Mouse (Mus musculus) testis, adult 2 months (tissue): ENCODE data around the gene Slc26a8.

Experiments
- CTCF ChIP-seq: fragments of 200-500 bp; IDR thresholded peaks from 2 replicates; pipeline ENCODE4 v1.5.1; 2012; ENCODE audit warnings: low read depth, mild to moderate bottlenecking, inconsistent platforms, low read length, moderate library complexity; ENCODE audit not compliant: control insufficient read depth, insufficient read depth, insufficient replicate concordance
- POLR2A ChIP-seq: fragments of 200-500 bp; IDR thresholded peaks from 2 replicates; pipeline ENCODE4 v1.6.1; 2012; ENCODE audit warnings: low read depth, mild to moderate bottlenecking, inconsistent platforms, low read length, moderate library complexity; ENCODE audit not compliant: control insufficient read depth

DNA sequence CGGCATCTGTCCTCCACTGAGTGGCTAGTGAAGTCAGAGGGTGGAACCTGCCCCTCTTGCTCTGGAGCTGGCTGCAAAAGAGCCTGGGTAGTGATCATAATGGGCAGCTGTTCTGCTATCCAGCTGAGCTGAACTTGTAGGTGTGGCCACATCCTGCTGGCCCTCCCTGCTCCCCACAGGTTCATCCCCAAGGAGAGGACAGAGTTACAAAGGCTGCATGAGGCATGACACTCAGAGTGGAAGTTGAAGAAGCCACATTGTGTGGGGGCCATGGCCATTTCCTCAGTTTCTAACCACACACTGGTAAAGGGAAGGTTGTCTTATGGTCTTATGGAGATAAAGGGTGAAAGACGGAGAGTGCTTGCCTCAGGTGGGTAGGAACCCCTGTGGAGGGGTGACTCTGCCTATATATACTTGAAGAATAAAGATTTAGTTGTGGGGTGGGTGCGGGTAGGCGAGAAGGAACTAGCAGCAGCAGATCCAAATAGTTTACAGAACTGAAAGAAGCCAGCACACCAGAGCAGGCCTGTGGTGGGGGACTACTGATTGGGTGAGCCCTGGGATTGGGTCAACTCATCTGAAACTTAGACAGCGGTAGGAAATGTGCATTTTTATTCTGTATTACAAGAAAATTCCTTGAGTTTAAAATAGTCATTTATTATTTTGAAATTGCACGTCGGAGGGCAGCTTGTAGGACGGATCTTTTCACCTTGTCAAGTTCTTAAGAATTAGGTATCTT lies 19.7 kb upstream of the Slc26a8 start:
- no peak for TF ChIP-seq CTCF
- no peak for TF ChIP-seq POLR2A
